Mouse (Mus musculus) kidney, adult 2 months (tissue): ENCODE data around the gene Gm17190.

ENCODE experiments used
- CTCF ChIP-seq: fragments of 200-500 bp; conservative IDR thresholded peaks from 2 replicates; pipeline ENCODE4 v1.5.1; 2011; ENCODE audit warnings: low read depth, mild to moderate bottlenecking, control low read depth, low read length, moderate library complexity, mixed read lengths; ENCODE audit not compliant: insufficient read depth, insufficient read length
- POLR2A ChIP-seq: fragments of 200-500 bp; IDR thresholded peaks from one replicate; pipeline ENCODE4 v1.6.1; 2011; ENCODE audit warnings: low read depth, low read length, control low read depth

- no peak for TF ChIP-seq CTCF
- no peak for TF ChIP-seq POLR2A
These were observed 49.2 kb downstream of the Gm17190 start for GRCm38 (mm10) chr13:96131050-96131449.
